Mouse (Mus musculus): ENCODE results near the gene Vav3.

- TF ChIP-seq CTCF (IDR thresholded peaks at IDR 0.05; ENCODE audit: borderline replicate concordance, insufficient read depth, low read length): no peak
- no peak for TF ChIP-seq POLR2A (IDR thresholded peaks at IDR 0.05; ENCODE audit: low read depth, low read length)
Observed at GRCm38 (mm10) chr3:109353814-109354213, 13.4 kb downstream of the Vav3 start.

All from embryonic fibroblast, embryonic 13.5 days (primary cell).